Mouse (Mus musculus): Measurements from ENCODE around the gene Nmnat1. TPM values are rescaled to one million over a fixed set of nuclear protein-coding genes. Genes with fewer than 3 reads are reported as not detected.
A peak's percentile ranks its signal among the peaks of the same experiment; 100 is the strongest.
"Not testable (repeated sequence)": the region's sequence is repeated elsewhere in the genome, so short reads cannot be mapped to it uniquely, and the experiment has no call there.

Gene Nmnat1
- polyA plus RNA-seq, 1 experiment from 2014 or later = 8.7 TPM

DNA sequence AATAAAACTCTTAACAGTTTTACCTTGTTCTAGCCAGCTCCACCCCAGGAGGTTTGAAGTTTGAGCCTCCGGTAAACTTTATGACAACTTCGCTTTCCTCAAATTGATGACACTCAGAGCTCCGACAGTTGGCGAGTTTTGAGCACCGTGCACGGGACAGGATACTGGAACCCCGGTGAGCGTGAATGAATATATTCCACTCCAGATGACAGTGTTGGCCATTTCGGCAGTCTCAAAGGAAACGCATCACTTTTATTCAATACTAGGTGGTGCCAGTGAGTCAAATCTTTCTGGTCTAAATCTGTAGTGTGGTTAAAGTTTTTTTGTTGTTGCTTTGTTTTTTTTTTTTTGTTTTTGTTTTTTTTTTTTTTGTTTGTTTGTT, 814 bp upstream of the Nmnat1 start:
- ATAC-seq (ENCODE audit: low read depth) = no peak; the same call in 1 of the 2 replicates

DNA sequence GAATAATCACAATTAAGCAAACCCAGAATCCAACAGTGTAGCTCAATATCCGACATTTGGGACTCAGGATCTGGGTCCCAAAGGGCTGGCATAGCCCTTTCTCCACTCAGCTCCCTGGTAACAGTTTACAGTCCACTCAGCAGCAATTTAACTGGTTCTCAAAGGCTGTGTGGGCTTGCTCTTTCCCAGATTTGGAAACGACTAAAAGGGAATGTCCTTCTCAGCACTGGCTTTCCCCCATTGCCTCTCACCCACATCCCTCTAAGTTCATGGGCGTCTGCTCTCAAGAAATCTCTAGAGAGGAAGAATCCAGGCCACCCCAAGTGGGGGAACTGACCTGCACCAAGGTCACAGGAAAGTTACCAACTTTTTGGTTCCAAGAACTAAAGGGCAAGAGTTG, 436 bp downstream of the Nmnat1 start:
- Histone ChIP-seq H3K36me3 (peaks cover 29% of the 10 kb centered on the region), H3K9ac (peak overlapping the region; percentile 79), H3K9me3 (no peaks in the 10 kb centered on the region), H3K4me1 (replicated peaks) (peaks cover 31% of the 10 kb centered on the region), H3K4me3 (peak overlapping the region; percentile 75), H3K27ac (replicated peaks) (peak overlapping the region; percentile 70; the same call in 1 of the 2 replicates), H3K4me2 (peak overlapping the region; percentile 71), H3K27me3 (no peaks in the 10 kb centered on the region)
- WGBS = 53% methylated on average over 3 of the region's 3 CpGs
- ATAC-seq (ENCODE audit: low read depth) = peak; percentile 36; the same call in 1 of the 2 replicates

More for the DNA sequence above, 814 bp upstream of the Nmnat1 start:
- peaks cover 40% of the 10 kb centered on the region for H3K36me3 ChIP-seq
- 1% methylated on average over 10 of the region's 10 CpGs for WGBS
- H3K27me3 ChIP-seq = no peaks in the 10 kb centered on the region
- no peak overlapping the region; the same call in 1 of the 2 replicates for H3K27ac ChIP-seq (replicated peaks)
- H3K4me3 ChIP-seq = peak overlapping the region; percentile 75
- H3K4me2 ChIP-seq = peak overlapping the region; percentile 71
- peaks cover 31% of the 10 kb centered on the region for H3K4me1 ChIP-seq (replicated peaks)
- peak overlapping the region; percentile 79 for H3K9ac ChIP-seq
- no peaks in the 10 kb centered on the region for H3K9me3 ChIP-seq

DNA sequence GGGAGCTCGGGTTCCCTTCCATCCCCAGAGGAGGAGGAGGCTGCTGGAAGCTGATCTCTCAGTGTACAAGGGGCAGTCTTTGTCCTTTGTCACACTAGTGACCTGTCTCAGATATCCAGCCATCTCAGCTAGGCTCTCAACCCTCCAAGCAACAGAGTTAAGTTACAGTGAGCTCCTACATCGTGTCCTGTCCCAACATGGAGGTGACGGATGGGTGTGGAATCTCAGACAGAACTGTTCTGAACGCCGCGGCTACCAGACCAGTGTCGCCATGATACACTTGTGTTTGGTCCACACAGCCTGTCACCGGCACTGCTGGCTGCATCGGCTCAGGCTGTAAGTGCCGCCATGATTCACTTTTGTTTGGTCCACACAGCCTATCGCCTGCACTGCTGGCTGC, 7.9 kb downstream of the Nmnat1 start, which contains the start of gene Tmem274:
Gene Tmem274, plus strand, starts transcription at position 301 of the 400 bp plus-strand sequence.
- H3K4me1 ChIP-seq (replicated peaks) = no peaks in the 10 kb centered on the region
- H3K27ac ChIP-seq (replicated peaks) = no peak within 1 kb of the TSS
- ATAC-seq (ENCODE audit: low read depth) = no peak
- H3K36me3 ChIP-seq = peaks cover 14% of the 10 kb centered on the region
- no peaks in the 10 kb centered on the region for H3K9me3 ChIP-seq
- 84% methylated on average over 11 of the region's 11 CpGs for WGBS
- no peak within 1 kb of the TSS for H3K9ac ChIP-seq
- no peaks in the 10 kb centered on the region for H3K27me3 ChIP-seq
- H3K4me3 ChIP-seq = no peak within 1 kb of the TSS
- no peak within 1 kb of the TSS for H3K4me2 ChIP-seq

DNA sequence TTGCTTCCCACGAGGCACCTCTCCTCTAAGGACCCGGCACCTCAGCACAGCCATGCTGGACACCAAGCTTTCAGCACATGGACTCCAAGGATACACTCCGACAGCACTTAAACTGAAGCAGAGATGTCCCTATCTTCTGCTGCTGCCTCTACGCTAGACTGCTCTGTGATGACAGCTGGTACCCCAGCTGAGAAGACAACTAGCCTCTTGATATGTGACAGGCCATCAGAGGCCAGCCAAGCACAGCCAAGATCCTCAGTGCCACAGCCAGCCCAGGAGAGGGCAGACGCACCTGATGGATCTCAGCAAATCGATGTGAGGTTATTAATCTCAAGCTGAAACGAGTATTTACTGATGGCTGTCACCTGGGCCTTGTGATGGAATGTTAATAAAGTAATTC, 9.9 kb downstream of the Nmnat1 start:
- peaks cover 15% of the 10 kb centered on the region for H3K36me3 ChIP-seq
- 79% methylated on average over 7 of the region's 7 CpGs for WGBS
- H3K9ac ChIP-seq = no peak overlapping the region
- no peak overlapping the region for H3K4me2 ChIP-seq
- ATAC-seq (ENCODE audit: low read depth) = no peak
- H3K4me3 ChIP-seq = no peak overlapping the region
- H3K9me3 ChIP-seq = no peaks in the 10 kb centered on the region
- no peaks in the 10 kb centered on the region for H3K27me3 ChIP-seq
- H3K4me1 ChIP-seq (replicated peaks) = no peaks in the 10 kb centered on the region
- H3K27ac ChIP-seq (replicated peaks) = no peak overlapping the region

DNA sequence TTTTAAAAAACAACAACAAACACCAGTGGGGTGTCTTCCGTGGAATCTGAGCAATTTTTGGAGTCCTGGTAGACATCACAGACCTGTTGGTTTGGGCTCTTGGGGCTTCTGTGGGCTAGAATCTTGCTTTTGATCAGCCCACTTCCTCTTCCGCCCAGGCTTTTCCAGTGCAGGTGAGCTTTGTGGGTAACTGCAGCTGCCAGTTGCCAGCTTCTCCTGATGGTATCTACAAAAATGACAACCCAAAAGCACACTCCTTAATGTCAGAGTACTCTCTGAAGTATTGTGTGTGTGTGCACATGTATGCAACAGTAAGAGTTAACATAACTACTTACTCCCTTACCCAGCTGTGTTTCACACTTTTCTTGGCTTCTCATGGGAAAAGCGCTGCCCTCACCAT, 15.4 kb downstream of the Nmnat1 start:
- Histone ChIP-seq H3K4me2 (no peak overlapping the region), H3K27ac (replicated peaks) (no peak overlapping the region), H3K27me3 (no peaks in the 10 kb centered on the region), H3K4me1 (replicated peaks) (no peaks in the 10 kb centered on the region), H3K9ac (no peak overlapping the region), H3K36me3 (peaks cover 35% of the 10 kb centered on the region), H3K9me3 (no peaks in the 10 kb centered on the region), H3K4me3 (no peak overlapping the region)
- 96% methylated on average over 3 of the region's 3 CpGs for WGBS
- ATAC-seq (ENCODE audit: low read depth) = no peak

DNA sequence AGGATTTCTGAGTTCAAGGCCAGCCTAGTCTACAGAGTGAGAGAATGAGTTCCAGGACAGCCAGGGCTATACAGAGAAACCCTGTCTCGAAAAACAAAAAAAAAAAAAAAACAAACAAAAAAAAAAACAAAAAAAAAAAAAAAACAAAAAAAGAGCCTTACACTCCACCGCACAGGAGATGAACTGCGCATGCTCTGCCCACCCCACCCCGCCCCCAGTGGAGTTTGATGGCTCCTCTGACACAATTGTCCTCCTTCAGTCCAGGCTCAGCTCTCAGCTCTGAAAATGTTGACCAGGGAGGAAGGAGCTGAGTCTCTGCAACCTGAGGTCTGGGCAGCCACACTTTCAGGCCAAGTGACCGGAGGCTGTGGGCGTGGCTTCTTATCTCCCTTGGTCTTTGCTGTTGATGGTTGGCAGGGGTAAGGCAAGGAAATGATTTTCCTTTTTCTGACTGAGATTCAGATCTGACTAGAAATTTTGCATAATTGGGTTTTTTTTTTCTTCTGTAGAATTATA, 21.5 kb downstream of the Nmnat1 start:
- peaks cover 9% of the 10 kb centered on the region; the same call in 1 of the 2 replicates for H3K36me3 ChIP-seq
- no peaks in the 10 kb centered on the region for H3K27me3 ChIP-seq
- H3K9me3 ChIP-seq = no peaks in the 10 kb centered on the region
- H3K4me2 ChIP-seq = no peak overlapping the region
- no peak for ATAC-seq (ENCODE audit: low read depth)
- 82% methylated on average over 6 of the region's 6 CpGs for WGBS
- peaks cover 6% of the 10 kb centered on the region; the same call in 1 of the 2 replicates for H3K4me1 ChIP-seq (replicated peaks)
- no peak overlapping the region for H3K4me3 ChIP-seq
- H3K27ac ChIP-seq (replicated peaks) = no peak overlapping the region
- no peak overlapping the region for H3K9ac ChIP-seq

DNA sequence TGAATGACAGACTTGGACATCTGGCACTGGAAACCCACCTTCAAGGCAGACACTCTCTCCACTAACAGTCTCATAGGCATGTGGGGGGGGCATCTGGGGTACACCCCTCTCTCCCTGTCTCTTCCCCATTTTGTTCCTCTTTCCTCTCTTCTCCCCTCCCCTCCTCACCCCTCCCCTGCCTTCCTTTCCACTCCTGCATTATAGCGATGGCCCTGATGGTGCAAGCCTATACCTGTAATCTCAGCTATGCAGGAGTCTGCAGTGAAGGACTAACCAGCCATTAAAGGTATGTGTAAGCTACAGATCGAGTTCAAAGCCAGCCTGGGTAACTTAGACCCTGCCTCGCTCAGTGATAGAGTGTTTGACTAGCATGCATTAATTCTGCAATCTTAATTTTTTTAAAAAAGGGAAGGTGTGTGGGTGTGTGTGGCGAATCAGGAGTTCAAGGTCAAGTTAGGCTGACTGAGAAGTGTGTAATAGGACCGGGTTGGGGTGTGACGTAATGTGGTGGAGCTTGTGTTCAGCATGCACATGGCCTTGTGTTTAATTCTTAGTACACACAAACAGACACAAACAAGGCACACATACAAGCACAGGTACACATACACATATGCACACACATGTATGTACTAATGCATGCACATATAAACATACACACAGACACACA, 22.6 kb downstream of the Nmnat1 start:
- no peak overlapping the region for H3K27ac ChIP-seq (replicated peaks)
- peaks cover 6% of the 10 kb centered on the region; the same call in 1 of the 2 replicates for H3K4me1 ChIP-seq (replicated peaks)
- no peaks in the 10 kb centered on the region for H3K27me3 ChIP-seq
- WGBS = 84% methylated on average over 6 of the region's 6 CpGs
- no peak overlapping the region for H3K9ac ChIP-seq
- H3K4me3 ChIP-seq = no peak overlapping the region
- H3K4me2 ChIP-seq = no peak overlapping the region
- H3K9me3 ChIP-seq = no peaks in the 10 kb centered on the region
- no peak for ATAC-seq (ENCODE audit: low read depth)
- H3K36me3 ChIP-seq = peaks cover 2% of the 10 kb centered on the region; the same call in 1 of the 2 replicates

DNA sequence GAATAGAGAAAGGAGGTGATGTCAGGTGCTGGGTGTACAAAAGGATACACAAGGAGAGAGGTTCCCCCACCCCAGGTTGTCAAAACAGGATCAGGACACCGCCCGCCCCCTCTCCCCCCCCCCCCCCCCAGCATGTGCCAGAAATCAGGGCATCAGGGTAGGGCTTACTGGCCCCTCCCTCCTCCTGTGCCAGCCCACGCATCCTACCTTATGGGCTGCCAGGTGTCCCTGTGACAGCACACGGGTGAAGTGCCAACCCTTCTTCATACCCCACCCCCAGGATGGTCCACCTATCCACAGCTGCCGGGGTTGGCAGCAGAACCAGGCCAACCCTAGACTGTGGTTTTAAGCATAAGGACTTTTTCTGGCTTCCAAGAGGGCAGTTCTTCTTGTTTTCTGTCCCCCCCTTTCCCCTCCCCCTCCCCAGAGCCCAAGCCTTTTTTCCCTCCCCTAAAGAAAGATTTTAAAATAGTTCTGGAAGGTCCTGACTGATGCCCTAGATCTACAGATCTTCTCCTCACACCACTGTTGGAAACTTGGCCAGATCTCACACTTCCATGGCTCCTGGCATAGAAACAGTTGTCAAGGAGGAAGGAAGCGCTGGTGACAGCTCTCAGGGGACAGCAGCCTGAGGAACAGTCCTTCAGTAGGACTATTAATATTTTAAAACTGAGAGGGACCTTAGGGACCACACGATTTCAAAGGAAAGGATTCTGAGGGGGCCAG, 23.3 kb downstream of the Nmnat1 start:
- Histone ChIP-seq H3K4me2 (no peak overlapping the region), H3K4me1 (replicated peaks) (peaks cover 6% of the 10 kb centered on the region; the same call in 1 of the 2 replicates), H3K9ac (no peak overlapping the region), H3K36me3 (no peaks in the 10 kb centered on the region), H3K27me3 (no peaks in the 10 kb centered on the region), H3K27ac (replicated peaks) (no peak overlapping the region), H3K4me3 (no peak overlapping the region), H3K9me3 (no peaks in the 10 kb centered on the region)
- no peak for ATAC-seq (ENCODE audit: low read depth)
- WGBS = 76% methylated on average over 6 of the region's 7 CpGs

DNA sequence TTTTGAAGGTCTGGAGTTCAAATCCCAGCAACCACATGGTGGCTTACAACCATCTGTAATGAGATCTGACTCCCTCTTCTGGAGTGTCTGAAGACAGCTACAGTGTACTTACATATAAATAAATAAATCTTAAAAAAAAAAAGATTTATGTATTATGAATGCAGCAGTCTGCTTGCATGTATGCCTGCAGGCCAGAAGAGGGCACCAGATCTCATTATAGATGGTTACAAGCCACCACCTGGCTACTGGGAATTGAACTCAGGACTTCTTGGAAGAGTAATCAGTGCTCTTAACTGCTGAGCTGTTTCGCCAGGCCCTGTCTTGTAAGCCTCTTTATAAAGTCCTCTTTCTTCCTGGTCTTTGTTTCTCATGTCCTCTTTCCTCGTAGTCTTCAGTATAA, 24.5 kb downstream of the Nmnat1 start:
- not testable (repeated sequence) for H3K27me3 ChIP-seq; H3K27ac ChIP-seq (replicated peaks); ATAC-seq (ENCODE audit: low read depth); H3K4me3 ChIP-seq; H3K36me3 ChIP-seq; H3K4me1 ChIP-seq (replicated peaks); H3K4me2 ChIP-seq; H3K9me3 ChIP-seq; H3K9ac ChIP-seq
- WGBS = 91% methylated on average over 2 of the region's 2 CpGs

DNA sequence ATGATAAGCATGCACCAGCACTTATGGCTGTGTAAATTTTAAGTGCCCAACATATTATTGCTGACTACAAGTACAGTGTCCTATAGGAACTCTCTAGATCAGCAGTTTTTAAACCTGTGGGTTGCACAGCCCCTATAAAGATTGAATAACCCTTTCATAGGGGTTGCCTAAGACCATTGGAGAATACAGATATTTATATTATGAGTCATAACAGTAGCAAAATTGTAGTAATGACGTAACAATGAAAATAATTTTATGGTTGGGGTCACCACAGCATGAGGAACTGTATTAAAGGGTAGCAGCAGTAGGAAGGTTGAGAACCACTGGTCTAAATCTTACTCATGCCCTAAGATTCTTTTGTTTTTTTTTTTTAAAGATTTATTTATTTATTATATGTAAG, 25.6 kb downstream of the Nmnat1 start:
- no peak overlapping the region for H3K9ac ChIP-seq
- H3K4me3 ChIP-seq = no peak overlapping the region
- 78% methylated on average over 1 of the region's 1 CpGs for WGBS
- H3K27me3 ChIP-seq = no peaks in the 10 kb centered on the region
- no peak for ATAC-seq (ENCODE audit: low read depth)
- peaks cover 6% of the 10 kb centered on the region; the same call in 1 of the 2 replicates for H3K4me1 ChIP-seq (replicated peaks)
- no peak overlapping the region for H3K4me2 ChIP-seq
- H3K27ac ChIP-seq (replicated peaks) = no peak overlapping the region
- H3K9me3 ChIP-seq = no peaks in the 10 kb centered on the region
- H3K36me3 ChIP-seq = no peaks in the 10 kb centered on the region

DNA sequence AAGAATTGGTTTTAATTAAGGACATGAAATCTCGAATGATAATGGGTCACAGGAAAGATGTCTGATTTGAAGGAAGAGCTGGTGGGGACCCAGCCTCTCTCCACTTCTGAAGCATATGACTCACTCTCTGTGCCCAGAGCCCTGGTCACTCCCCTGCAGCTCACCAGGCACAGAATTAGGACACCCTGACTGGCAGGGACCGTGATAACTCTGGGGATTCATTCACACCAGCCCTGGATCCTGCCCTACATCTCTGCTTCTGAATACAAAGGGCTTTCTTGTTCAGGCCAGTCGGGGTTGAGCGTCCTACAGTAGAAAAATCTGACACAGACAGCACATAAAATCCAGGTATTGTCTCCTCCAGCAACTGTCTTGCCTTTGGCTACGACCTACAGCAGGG, 26.5 kb downstream of the Nmnat1 start:
- no peak for ATAC-seq (ENCODE audit: low read depth)
- Histone ChIP-seq H3K4me3 (no peak overlapping the region), H3K9me3 (no peaks in the 10 kb centered on the region), H3K4me1 (replicated peaks) (peaks cover 6% of the 10 kb centered on the region; the same call in 1 of the 2 replicates), H3K4me2 (no peak overlapping the region), H3K27me3 (no peaks in the 10 kb centered on the region), H3K27ac (replicated peaks) (no peak overlapping the region), H3K36me3 (no peaks in the 10 kb centered on the region), H3K9ac (no peak overlapping the region)
- 60% methylated on average over 5 of the region's 5 CpGs for WGBS

DNA sequence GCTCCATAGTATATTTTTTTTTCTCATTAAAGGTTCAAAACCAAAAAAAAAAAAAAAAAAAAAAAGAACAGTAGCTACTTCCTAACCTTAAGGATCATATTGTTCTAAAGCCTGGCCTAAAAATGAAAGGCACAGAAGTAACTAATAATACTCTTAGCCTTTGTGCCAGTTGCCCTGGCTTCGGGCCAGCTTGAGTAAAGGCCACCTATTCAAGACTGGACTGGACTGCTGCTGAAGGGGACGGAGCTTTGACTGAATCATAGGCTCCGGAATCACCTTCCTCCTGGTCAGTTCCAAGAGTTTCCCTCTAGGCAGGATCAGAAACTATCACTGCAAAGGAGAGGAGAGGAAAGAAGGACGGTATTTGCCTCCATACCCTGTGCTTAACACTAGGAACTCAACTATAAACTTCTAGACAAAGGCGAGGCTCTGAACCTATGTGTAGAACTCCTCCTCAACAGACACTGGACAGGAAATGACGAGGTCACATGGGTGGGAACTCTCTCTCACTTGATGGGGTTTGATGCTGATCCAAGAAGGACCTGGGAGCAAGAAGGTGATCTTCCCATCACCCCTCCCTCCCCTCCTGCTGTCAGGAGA, 27.1 kb downstream of the Nmnat1 start:
- 77% methylated on average over 6 of the region's 6 CpGs for WGBS
- Histone ChIP-seq H3K4me2 (no peak overlapping the region), H3K36me3 (no peaks in the 10 kb centered on the region), H3K27ac (replicated peaks) (no peak overlapping the region), H3K4me1 (replicated peaks) (peaks cover 6% of the 10 kb centered on the region; the same call in 1 of the 2 replicates), H3K27me3 (no peaks in the 10 kb centered on the region), H3K9me3 (no peaks in the 10 kb centered on the region), H3K9ac (no peak overlapping the region), H3K4me3 (no peak overlapping the region)
- ATAC-seq (ENCODE audit: low read depth) = no peak
